Comparison of ENCODE assay signal across 1 mouse cellular context in genomic region chr9:121905556-121906185, GRCm38 (mm10).
TF ChIP-seq lines count a peak whose summit lies in the region.

No protein-coding gene starts in this region.

TF ChIP-seq in CH12.LX, 34 proteins besides CTCF, POLR2A, EP300 and RAD21 (continued from another document):
- TF ChIP-seq NRF1 (IDR thresholded peaks at IDR 0.05; ENCODE audit: low read depth, low read length), result no peak
